ENCODE assay signal across 14 mouse cellular contexts in the genomic region with DNA sequence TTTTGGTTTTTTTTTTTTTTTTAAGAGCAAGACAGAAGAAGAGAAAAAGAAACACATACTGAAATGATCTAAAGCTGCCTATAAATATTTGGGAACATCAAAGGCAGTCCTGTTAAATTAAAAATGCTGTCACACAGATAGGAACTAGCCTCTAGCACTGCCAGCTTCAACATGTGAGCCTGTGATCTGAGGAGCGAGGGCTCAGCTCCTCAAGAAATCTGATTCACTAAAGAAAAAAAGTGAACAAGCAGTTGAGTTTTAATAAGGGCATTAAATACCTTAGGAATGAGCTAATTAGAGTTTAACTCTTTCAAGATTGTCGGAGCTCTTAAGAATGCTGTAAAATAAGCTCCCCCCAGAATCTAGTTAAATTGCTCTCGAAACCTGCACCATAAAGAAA.
"Had no signal": no experiment of that assay in that cellular context is flagged by ENCODE, and none has a peak within 500 bp of the region (broad histone marks: within the 10 kb centered on the region; RNA-seq: fewer than 3 reads in every experiment).

No protein-coding gene starts in this region.

- H3K4me2 ChIP-seq: kidney, embryonic 15.5 days; lung, embryonic 15.5 days; neural tube, embryonic 15.5 days had no signal

- H3K27ac ChIP-seq: kidney, embryonic 15.5 days; liver, embryonic 14.5 days; neural tube, embryonic 15.5 days had no signal

- H3K4me3 ChIP-seq: kidney, embryonic 15.5 days; lung, embryonic 15.5 days; myocyte; neural tube, embryonic 15.5 days had no signal

- H3K27me3 ChIP-seq: kidney, embryonic 15.5 days; lung, embryonic 15.5 days; neural tube, embryonic 15.5 days had no signal

- H3K9me3 ChIP-seq: kidney, embryonic 15.5 days; lung, embryonic 15.5 days; neural tube, embryonic 15.5 days had no signal

- DNase-seq: kidney, adult 2 months; kidney, postnatal 14 days; left cerebral cortex, postnatal 4 days; liver; midbrain, embryonic 14.5 days; right cerebral cortex, adult 18-20 months; spleen, adult 18-20 months; thymus, postnatal 36 days had no signal

- H3K36me3 ChIP-seq: kidney, embryonic 15.5 days; lung, embryonic 15.5 days; neural tube, embryonic 15.5 days had no signal

- H3K9ac ChIP-seq: kidney, embryonic 15.5 days; liver, embryonic 14.5 days; lung, embryonic 15.5 days; neural tube, embryonic 15.5 days had no signal

- ATAC-seq: intestine, embryonic 16.5 days had no signal
